Mouse (Mus musculus) liver, embryonic 14.5 days (tissue): Measurements from ENCODE around the gene Tnfaip2.

Experiments used
- CTCF ChIP-seq: IDR thresholded peaks from 2 replicates; pipeline ENCODE4 v1.5.1; 2016; ENCODE audit warnings: antibody characterized with exemption, low read depth, control low read depth
- EP300 ChIP-seq: IDR thresholded peaks from 2 replicates; pipeline ENCODE4 v1.6.1; 2016; ENCODE audit warnings: antibody characterized with exemption, low read depth

GRCm38 (mm10) chr12:111471721-111472120 is 29.5 kb downstream of the Tnfaip2 start:
- TF ChIP-seq CTCF = no peak
- TF ChIP-seq EP300 = no peak
